Mouse (Mus musculus): Measurements from ENCODE around the gene Snrnp70. TPM values are rescaled to one million over a fixed set of nuclear protein-coding genes. Genes with fewer than 3 reads are reported as not detected.
"Not testable (repeated sequence)": the region's sequence is repeated elsewhere in the genome, so short reads cannot be mapped to it uniquely, and the experiment has no call there.

The Snrnp70 gene
- polyA plus RNA-seq, 2 experiments, result 28.8 to 203 TPM

- H3K36me3 ChIP-seq (replicated peaks; ENCODE audit: control insufficient read depth, insufficient read depth, low read depth), result no peaks in the 10 kb centered on the region
- no peak overlapping the region for H3K4me2 ChIP-seq (ENCODE audit: low read depth)
- H3K27me3 ChIP-seq (ENCODE audit: control insufficient read depth, insufficient read depth, low read length), result peaks cover 68% of the 10 kb centered on the region
- no peak overlapping the region for H3K4me3 ChIP-seq (ENCODE audit: insufficient read depth in 1 of 2, low read depth in 2 of 2, low read length in 2 of 2)
- H3K9me3 ChIP-seq (ENCODE audit: control insufficient read depth, low read length), result no peaks in the 10 kb centered on the region
- DNase-seq (ENCODE audit: low read depth in 3 of 3, low spot score in 3 of 3), result peak; percentile 47 to 66 (median 54)
- no peak overlapping the region for H3K27ac ChIP-seq
- ATAC-seq (ENCODE audit: insufficient read depth), result no peak
- peaks cover 8% of the 10 kb centered on the region in 2 experiments for H3K4me1 ChIP-seq (replicated peaks; ENCODE audit: control insufficient read depth in 2 of 2, insufficient read depth in 2 of 2, low read length in 1 of 2)
- WGBS (ENCODE audit: insufficient replicate concordance), result 7% methylated on average over 13 of the region's 13 CpGs
- TF ChIP-seq EP300 (IDR thresholded peaks at IDR 0.05; ENCODE audit: low read depth) (no peak), CTCF (IDR thresholded peaks at IDR 0.05; ENCODE audit: low read depth) (no peak)
- H3K9ac ChIP-seq (replicated peaks), result no peak overlapping the region
Observed at GRCm38 (mm10) chr7:45362801-45363200, 32.7 kb downstream of the Snrnp70 start.

DNA sequence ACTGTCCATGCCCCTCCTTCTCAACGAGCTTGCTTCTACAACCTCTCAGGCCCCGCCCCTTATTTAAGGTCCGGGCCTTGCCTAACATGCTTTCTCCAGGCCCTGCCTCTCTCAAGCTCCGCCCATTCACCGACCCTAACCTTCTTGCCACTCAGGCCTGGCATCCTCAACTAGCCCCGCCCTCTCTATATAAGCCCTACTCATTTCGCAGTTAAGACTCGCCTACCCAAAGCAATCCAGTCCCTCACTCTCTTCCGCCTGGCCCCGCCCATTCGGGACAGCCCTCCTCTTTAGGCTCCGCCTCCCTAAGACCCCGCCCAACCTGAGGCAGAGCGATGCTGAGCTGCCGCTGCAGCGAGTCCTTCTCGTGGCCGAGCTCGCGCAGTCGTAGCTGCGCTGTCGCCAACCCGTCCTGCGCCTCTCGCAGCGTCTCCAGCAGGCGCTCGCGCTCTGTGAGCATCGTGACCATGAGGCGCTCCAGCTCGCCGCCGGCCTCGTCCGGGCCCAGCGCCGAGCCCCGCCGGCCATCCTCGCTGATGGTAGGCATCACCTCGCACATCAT lies 34.2 kb downstream of the Snrnp70 start:
- Histone ChIP-seq H3K9me3 (ENCODE audit: control insufficient read depth, low read length) (no peaks in the 10 kb centered on the region), H3K36me3 (replicated peaks; ENCODE audit: control insufficient read depth, insufficient read depth, low read depth) (no peaks in the 10 kb centered on the region), H3K4me2 (ENCODE audit: low read depth) (peak overlapping the region; percentile 59), H3K27me3 (ENCODE audit: control insufficient read depth, insufficient read depth, low read length) (peaks cover 63% of the 10 kb centered on the region), H3K27ac (no peak overlapping the region), H3K4me3 (ENCODE audit: insufficient read depth in 1 of 2, low read depth in 2 of 2, low read length in 2 of 2) (peak overlapping the region in 1 of 2 experiments; percentile 36; a peak in 2 of 4 replicates), H3K4me1 (replicated peaks; ENCODE audit: control insufficient read depth in 2 of 2, insufficient read depth in 2 of 2, low read length in 1 of 2) (peaks cover 0 to 8% of the 10 kb centered on the region in 2 experiments; a peak in 3 of 4 replicates), H3K9ac (replicated peaks) (no peak overlapping the region)
- DNase-seq (ENCODE audit: low read depth in 3 of 3, low spot score in 3 of 3) (peak; percentile 41 to 61 (median 49)), ATAC-seq (ENCODE audit: insufficient read depth) (peak; percentile 75; the same call in 1 of the 2 replicates)
- TF ChIP-seq CTCF (IDR thresholded peaks at IDR 0.05; ENCODE audit: low read depth) (no peak), EP300 (IDR thresholded peaks at IDR 0.05; ENCODE audit: low read depth) (no peak)
- WGBS (ENCODE audit: insufficient replicate concordance), result under 1% methylated on average over 43 of the region's 43 CpGs

DNA sequence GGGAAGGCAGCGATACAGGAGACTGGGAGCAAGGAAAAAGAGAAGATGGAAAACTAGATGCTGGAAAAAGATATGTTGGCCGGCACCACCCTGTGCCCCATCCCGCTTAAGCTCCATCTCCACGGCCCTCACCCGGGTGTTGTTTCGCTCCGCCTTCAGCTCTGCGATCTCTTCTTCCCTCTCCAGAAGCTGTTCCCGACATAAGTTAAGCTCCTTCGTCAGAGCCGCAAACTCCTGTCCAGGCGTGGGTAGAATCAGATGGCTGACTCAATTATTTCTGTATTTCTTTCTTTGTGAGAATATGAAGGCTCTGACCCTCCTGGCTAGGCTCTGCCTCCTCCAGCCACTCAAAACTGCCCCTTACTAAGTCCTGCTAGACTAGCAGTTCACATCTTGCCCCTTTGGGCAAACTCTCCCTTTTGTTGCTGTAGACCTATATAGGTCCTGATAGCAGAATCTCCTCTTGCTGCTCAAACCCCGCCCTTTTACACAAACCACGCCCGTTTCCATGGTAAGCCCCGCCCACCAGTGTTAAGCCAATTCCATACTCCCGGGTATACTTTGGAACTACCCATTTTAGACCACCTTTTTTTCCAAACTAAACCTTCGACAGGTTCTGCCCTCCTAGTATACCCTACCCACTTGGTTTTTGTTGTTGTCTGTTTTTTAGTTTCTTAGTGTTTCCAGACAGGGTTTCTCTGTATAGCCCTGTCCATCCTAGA lies 35.0 kb downstream of the Snrnp70 start:
- H3K4me3 ChIP-seq (ENCODE audit: insufficient read depth in 1 of 2, low read depth in 2 of 2, low read length in 2 of 2), result no peak overlapping the region
- H3K9ac ChIP-seq (replicated peaks), result no peak overlapping the region
- H3K4me1 ChIP-seq (replicated peaks; ENCODE audit: control insufficient read depth in 2 of 2, insufficient read depth in 2 of 2, low read length in 1 of 2), result peaks cover 0 to 8% of the 10 kb centered on the region in 2 experiments; a peak in 3 of 4 replicates

DNA sequence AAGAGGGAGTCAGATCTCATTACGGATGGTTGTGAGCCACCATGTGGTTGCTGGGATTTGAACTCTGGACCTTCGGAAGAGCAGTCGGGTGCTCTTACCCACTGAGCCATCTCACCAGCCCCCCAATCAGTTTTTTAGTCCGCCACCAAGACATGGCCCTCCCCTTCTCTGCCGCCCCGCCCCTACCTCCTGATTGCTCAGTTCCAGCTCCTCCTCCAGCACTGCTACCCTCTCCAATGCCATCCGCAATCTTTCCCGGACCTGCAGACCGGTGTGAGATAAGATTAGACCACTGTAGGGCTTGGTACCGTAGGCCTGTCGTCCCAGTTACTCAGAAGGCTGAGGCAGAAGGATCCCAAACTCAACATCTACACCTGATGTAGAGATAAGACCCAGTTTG lies 36.5 kb downstream of the Snrnp70 start:
- not testable (repeated sequence) for H3K27ac ChIP-seq; H3K4me1 ChIP-seq (replicated peaks; ENCODE audit: control insufficient read depth in 2 of 2, insufficient read depth in 2 of 2, low read length in 1 of 2); H3K9ac ChIP-seq (replicated peaks); DNase-seq (ENCODE audit: low read depth in 3 of 3, low spot score in 3 of 3); ATAC-seq (ENCODE audit: insufficient read depth); H3K36me3 ChIP-seq (replicated peaks; ENCODE audit: control insufficient read depth, insufficient read depth, low read depth); H3K4me2 ChIP-seq (ENCODE audit: low read depth); H3K9me3 ChIP-seq (ENCODE audit: control insufficient read depth, low read length); H3K4me3 ChIP-seq (ENCODE audit: insufficient read depth in 1 of 2, low read depth in 2 of 2, low read length in 2 of 2)
- peaks cover 42% of the 10 kb centered on the region for H3K27me3 ChIP-seq (ENCODE audit: control insufficient read depth, insufficient read depth, low read length)
- WGBS (ENCODE audit: insufficient replicate concordance), result 45% methylated on average over 10 of the region's 11 CpGs

More for the DNA sequence above, 35.0 kb downstream of the Snrnp70 start:
- WGBS (ENCODE audit: insufficient replicate concordance), result 38% methylated on average over 18 of the region's 18 CpGs
- peaks cover 56% of the 10 kb centered on the region for H3K27me3 ChIP-seq (ENCODE audit: control insufficient read depth, insufficient read depth, low read length)
- no peaks in the 10 kb centered on the region for H3K9me3 ChIP-seq (ENCODE audit: control insufficient read depth, low read length)
- H3K27ac ChIP-seq, result no peak overlapping the region
- no peak for DNase-seq (ENCODE audit: low read depth in 3 of 3, low spot score in 3 of 3)
- no peak for ATAC-seq (ENCODE audit: insufficient read depth)
- TF ChIP-seq EP300 (IDR thresholded peaks at IDR 0.05; ENCODE audit: low read depth) (no peak), CTCF (IDR thresholded peaks at IDR 0.05; ENCODE audit: low read depth) (no peak)
- no peak overlapping the region; the same call in 1 of the 2 replicates for H3K4me2 ChIP-seq (ENCODE audit: low read depth)
- no peaks in the 10 kb centered on the region for H3K36me3 ChIP-seq (replicated peaks; ENCODE audit: control insufficient read depth, insufficient read depth, low read depth)

- no peak overlapping the region for H3K4me2 ChIP-seq (ENCODE audit: low read depth)
- TF ChIP-seq CTCF (IDR thresholded peaks at IDR 0.05; ENCODE audit: low read depth) (no peak), EP300 (IDR thresholded peaks at IDR 0.05; ENCODE audit: low read depth) (no peak)
- H3K9ac ChIP-seq (replicated peaks), result no peak overlapping the region
- no peaks in the 10 kb centered on the region for H3K9me3 ChIP-seq (ENCODE audit: control insufficient read depth, low read length)
- peaks cover 12% of the 10 kb centered on the region for H3K27me3 ChIP-seq (ENCODE audit: control insufficient read depth, insufficient read depth, low read length)
- peaks cover 0 to 4% of the 10 kb centered on the region in 2 experiments; a peak in 1 of 4 replicates for H3K4me1 ChIP-seq (replicated peaks; ENCODE audit: control insufficient read depth in 2 of 2, insufficient read depth in 2 of 2, low read length in 1 of 2)
- no peaks in the 10 kb centered on the region for H3K36me3 ChIP-seq (replicated peaks; ENCODE audit: control insufficient read depth, insufficient read depth, low read depth)
- ATAC-seq (ENCODE audit: insufficient read depth) (no peak), DNase-seq (ENCODE audit: low read depth in 3 of 3, low spot score in 3 of 3) (no peak)
- WGBS (ENCODE audit: insufficient replicate concordance), result 36% methylated on average over 13 of the region's 13 CpGs
- no peak overlapping the region for H3K4me3 ChIP-seq (ENCODE audit: insufficient read depth in 1 of 2, low read depth in 2 of 2, low read length in 2 of 2)
- no peak overlapping the region for H3K27ac ChIP-seq
Observed at GRCm38 (mm10) chr7:45356087-45356486, 39.5 kb downstream of the Snrnp70 start.

All from liver, embryonic 14.5 days (tissue).